Mouse (Mus musculus): ENCODE results near the gene Lctl.

DNA sequence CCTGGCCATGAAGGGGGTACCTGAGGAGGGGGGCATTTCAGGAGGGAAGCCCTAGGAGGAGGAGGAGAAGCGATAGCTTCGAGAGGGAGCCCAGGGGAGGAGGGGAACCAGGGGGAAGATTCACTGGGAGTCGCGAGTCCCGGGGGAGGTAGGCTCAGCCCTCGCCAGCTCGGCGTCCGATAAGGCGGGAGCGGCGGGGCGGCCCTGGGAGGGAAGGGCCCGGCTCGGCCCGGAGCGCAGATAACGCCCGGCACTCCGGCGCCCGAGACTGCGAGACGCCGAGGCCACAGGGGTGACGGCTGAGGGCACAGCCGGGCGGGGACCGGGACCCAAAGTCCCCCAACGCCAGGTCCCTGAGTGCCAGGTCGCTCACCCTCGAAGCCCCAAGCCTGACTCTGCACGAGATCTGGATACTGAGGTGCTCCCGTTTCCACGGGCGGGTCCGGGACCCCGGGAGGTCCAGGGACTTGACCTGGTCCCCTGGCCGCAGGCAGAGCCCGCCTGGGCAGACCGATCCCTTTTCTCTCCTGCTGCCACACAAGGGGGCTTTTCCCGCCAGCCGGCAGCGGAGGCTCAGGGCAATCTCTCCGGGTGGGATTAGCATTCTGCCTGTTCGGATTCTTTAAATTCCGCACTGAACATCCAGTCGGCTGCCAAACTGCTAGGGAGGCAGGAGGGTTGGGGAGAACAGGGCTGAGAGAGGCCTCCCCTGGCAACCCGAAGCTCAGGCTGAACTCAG lies 32.1 kb upstream of the Lctl start:
- no peak for TF ChIP-seq CTCF (IDR thresholded peaks at IDR 0.05)
- TF ChIP-seq EP300 (IDR thresholded peaks at IDR 0.05): no peak
